Mouse (Mus musculus) stomach, embryonic 14.5 days (tissue): ENCODE results near the gene Ets2. TPM values are rescaled to one million over a fixed set of nuclear protein-coding genes. Genes with fewer than 3 reads are reported as not detected.
"Not testable (repeated sequence)": the region's sequence is repeated elsewhere in the genome, so short reads cannot be mapped to it uniquely, and the experiment has no call there.

Experiments used
- ATAC-seq: fragments of 200-750 bp; cut with Nextera tagmentation; 2 replicates; pipeline ENCODE4 v1.8.0; 2017; ENCODE audit warnings: low read depth, moderate TSS enrichment; ENCODE audit not compliant: insufficient number of reproducible peaks, insufficient read depth, low FRiP score
- H3K27ac ChIP-seq: fragments of 300-500 bp; sonication (generic); 2 replicates; pipeline ENCODE4 v1.5.1; 2014; ENCODE audit warnings: mild to moderate bottlenecking, low read length, moderate library complexity, mixed read lengths
- H3K27me3 ChIP-seq: fragments of 300-500 bp; sonication (generic); 2 replicates; pipeline ENCODE4 v1.6.1; 2014; ENCODE audit warnings: low read length, control low read depth, mixed read lengths; ENCODE audit not compliant: control insufficient read depth, insufficient read depth
- H3K36me3 ChIP-seq: fragments of 300-500 bp; sonication (generic); 2 replicates; pipeline ENCODE4 v1.6.1; 2014; ENCODE audit warnings: mild to moderate bottlenecking, control low read depth, low read length, moderate library complexity, mixed read lengths; ENCODE audit not compliant: control insufficient read depth, insufficient read depth
- H3K4me1 ChIP-seq: fragments of 300-500 bp; sonication (generic); 2 replicates; pipeline ENCODE4 v1.6.1; 2014; ENCODE audit warnings: low read length, control low read depth, mixed read lengths; ENCODE audit not compliant: control insufficient read depth, insufficient read depth
- H3K4me2 ChIP-seq: fragments of 300-500 bp; sonication (generic); replicated peaks from 2 replicates; pipeline ENCODE4 v1.6.1; 2014; ENCODE audit warnings: low read depth, low read length, control low read depth
- H3K4me3 ChIP-seq: fragments of 300-500 bp; sonication (generic); 2 replicates; pipeline ENCODE4 v1.5.1; 2014; ENCODE audit warnings: low read depth, low read length, control low read depth
- H3K9ac ChIP-seq: fragments of 300-500 bp; sonication (generic); replicated peaks from 2 replicates; pipeline ENCODE4 v1.6.1; 2014; ENCODE audit warnings: low read depth, mild to moderate bottlenecking, control low read depth, low read length, moderate library complexity, mixed read lengths
- H3K9me3 ChIP-seq: fragments of 300-500 bp; sonication (generic); 2 replicates; pipeline ENCODE4 v1.6.1; 2016; ENCODE audit warnings: low read depth, low read length, control low read depth; ENCODE audit not compliant: control insufficient read depth
- WGBS: fragments of 180-500 bp; shearing (Covaris S2); extraction: QIAGEN DNeasy Blood & Tissue Kit; methylation state at CpG from one replicate; pipeline ENCODE4 v1.1.7; 2014; 5-methylcytosine and 5-hydroxymethylcytosine counted together
- polyA plus RNA-seq: library from polyadenylated mRNA; unstranded; fragments of >200 nt; fragmentation: Nextera tagmentation; extraction: Ambion mirVana; gene quantifications from 2 replicates; pipeline ENCODE4 v1.2.1, GENCODE M21; 2014

The Ets2 gene
- polyA plus RNA-seq, 1 experiment from 2014 or later = 37.9 TPM

GRCm38 (mm10) chr16:95703958-95704357 is 2.1 kb downstream of the Ets2 start:
- Histone ChIP-seq H3K4me1 (peaks cover 24% of the 10 kb centered on the region), H3K27me3 (no peaks in the 10 kb centered on the region), H3K9ac (peak overlapping the region; percentile 22), H3K36me3 (peaks cover 11% of the 10 kb centered on the region), H3K27ac (0 out of 2 replicates have a peak overlapping the region, but pooled peaks have one; percentile 21), H3K4me2 (peak overlapping the region; percentile 73), H3K4me3 (peak overlapping the region; percentile 96), H3K9me3 (no peaks in the 10 kb centered on the region)
- no peak for ATAC-seq
- 35% methylated on average over 8 of the region's 8 CpGs for WGBS

DNA sequence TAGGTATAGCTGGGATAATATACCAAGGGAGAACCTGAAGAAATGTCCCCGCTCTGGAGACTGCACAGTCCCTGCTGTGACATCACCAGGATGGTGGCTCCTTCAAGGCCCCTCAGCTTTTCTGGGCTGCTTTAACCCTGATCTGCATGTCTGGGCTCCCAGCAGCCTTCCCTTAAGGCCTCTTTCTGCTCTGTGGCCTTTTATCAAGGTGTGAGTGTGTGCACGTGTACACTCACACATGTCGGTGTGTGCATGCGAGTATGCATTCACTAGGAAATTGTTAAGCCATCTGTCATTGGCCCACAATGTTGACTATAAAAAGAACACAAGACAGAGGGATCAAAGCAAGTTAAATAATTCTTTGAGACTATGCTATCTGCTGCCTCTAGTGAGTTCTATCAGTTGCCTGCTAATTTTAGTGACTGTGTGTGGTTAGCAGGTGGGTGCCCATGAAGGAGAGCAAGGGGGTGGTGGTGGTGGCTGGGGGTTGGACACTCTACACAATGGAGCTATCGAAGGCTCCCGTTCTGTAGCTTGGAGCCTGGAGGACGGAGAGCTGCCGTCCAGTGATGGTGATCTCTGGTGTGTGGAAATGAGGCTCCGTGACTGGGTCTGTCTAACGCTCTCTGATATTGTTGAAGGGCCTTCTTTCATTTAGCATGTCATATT is 2.9 kb downstream of the Ets2 start:
- no peaks in the 10 kb centered on the region for H3K9me3 ChIP-seq
- H3K4me3 ChIP-seq = peak overlapping the region; percentile 96
- H3K4me1 ChIP-seq = peaks cover 24% of the 10 kb centered on the region
- peak overlapping the region; percentile 73 for H3K4me2 ChIP-seq
- no peaks in the 10 kb centered on the region for H3K27me3 ChIP-seq
- no peak for ATAC-seq
- 0 out of 2 replicates have a peak overlapping the region, but pooled peaks have one; percentile 22 for H3K9ac ChIP-seq
- no peak overlapping the region for H3K27ac ChIP-seq
- peaks cover 17% of the 10 kb centered on the region for H3K36me3 ChIP-seq
- 73% methylated on average over 10 of the region's 10 CpGs for WGBS

- Histone ChIP-seq H3K4me1 (peaks cover 24% of the 10 kb centered on the region), H3K27me3 (no peaks in the 10 kb centered on the region), H3K36me3 (peaks cover 27% of the 10 kb centered on the region)
Measured at GRCm38 (mm10) chr16:95705771-95706170, 3.9 kb downstream of the Ets2 start.

GRCm38 (mm10) chr16:95708211-95709004 is 6.5 kb downstream of the Ets2 start:
- no peak for ATAC-seq
- no peaks in the 10 kb centered on the region for H3K9me3 ChIP-seq
- H3K4me2 ChIP-seq = no peak overlapping the region
- H3K4me1 ChIP-seq = peaks cover 24% of the 10 kb centered on the region
- WGBS = 64% methylated on average over 21 of the region's 21 CpGs
- no peak overlapping the region for H3K9ac ChIP-seq
- peak overlapping the region; percentile 58 for H3K27ac ChIP-seq
- no peaks in the 10 kb centered on the region for H3K27me3 ChIP-seq
- H3K4me3 ChIP-seq = no peak overlapping the region
- H3K36me3 ChIP-seq = peaks cover 45% of the 10 kb centered on the region

More at GRCm38 (mm10) chr16:95705771-95706170, 3.9 kb downstream of the Ets2 start:
- H3K9me3 ChIP-seq = no peaks in the 10 kb centered on the region
- no peak for ATAC-seq
- H3K9ac ChIP-seq = no peak overlapping the region
- 94% methylated on average over 6 of the region's 6 CpGs for WGBS
- no peak overlapping the region for H3K27ac ChIP-seq
- no peak overlapping the region for H3K4me3 ChIP-seq
- H3K4me2 ChIP-seq = no peak overlapping the region

DNA sequence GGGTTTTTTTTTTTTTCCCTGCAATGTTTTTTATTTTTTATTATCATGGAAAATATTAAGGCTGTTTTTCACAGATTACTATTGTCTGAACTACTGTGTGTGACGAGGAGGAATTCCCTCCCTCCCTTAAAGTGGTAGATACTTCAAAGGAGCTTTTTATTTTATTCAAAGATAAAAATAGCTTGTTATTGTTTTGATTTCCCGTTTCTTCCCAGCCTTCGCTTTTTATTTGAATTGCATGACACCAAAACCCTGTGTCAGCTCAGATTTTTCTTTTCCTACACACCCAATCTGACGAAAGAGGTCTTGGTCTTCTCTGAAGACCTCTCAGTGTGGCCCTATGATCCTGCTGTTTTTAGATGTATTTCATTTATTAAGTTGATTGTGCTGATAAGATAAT is 7.3 kb downstream of the Ets2 start:
- H3K4me3 ChIP-seq = no peak overlapping the region
- no peaks in the 10 kb centered on the region for H3K9me3 ChIP-seq
- H3K4me1 ChIP-seq = peaks cover 19% of the 10 kb centered on the region
- H3K4me2 ChIP-seq = no peak overlapping the region
- H3K27ac ChIP-seq = no peak overlapping the region
- WGBS = 73% methylated on average over 4 of the region's 4 CpGs
- no peaks in the 10 kb centered on the region for H3K27me3 ChIP-seq
- H3K9ac ChIP-seq = no peak overlapping the region
- peaks cover 50% of the 10 kb centered on the region for H3K36me3 ChIP-seq
- no peak for ATAC-seq

GRCm38 (mm10) chr16:95710129-95710528 is 8.3 kb downstream of the Ets2 start:
- Histone ChIP-seq H3K4me2 (no peak overlapping the region), H3K9me3 (no peaks in the 10 kb centered on the region), H3K4me1 (peaks cover 10% of the 10 kb centered on the region; the same call in 1 of the 2 replicates), H3K27me3 (no peaks in the 10 kb centered on the region), H3K4me3 (no peak overlapping the region), H3K9ac (no peak overlapping the region), H3K36me3 (peaks cover 59% of the 10 kb centered on the region), H3K27ac (no peak overlapping the region)
- ATAC-seq = no peak
- WGBS = 92% methylated on average over 6 of the region's 6 CpGs

- Histone ChIP-seq H3K27ac (no peak overlapping the region), H3K27me3 (no peaks in the 10 kb centered on the region), H3K4me3 (no peak overlapping the region), H3K9ac (no peak overlapping the region), H3K9me3 (no peaks in the 10 kb centered on the region), H3K36me3 (peaks cover 71% of the 10 kb centered on the region), H3K4me1 (peaks cover 10% of the 10 kb centered on the region; the same call in 1 of the 2 replicates), H3K4me2 (no peak overlapping the region)
- WGBS = 96% methylated on average over 10 of the region's 10 CpGs
- ATAC-seq = no peak
Measured at GRCm38 (mm10) chr16:95712121-95712520, 10.2 kb downstream of the Ets2 start.

- not testable (repeated sequence) for H3K4me2 ChIP-seq, H3K4me3 ChIP-seq, H3K9me3 ChIP-seq, H3K27ac ChIP-seq, H3K9ac ChIP-seq, H3K27me3 ChIP-seq, H3K4me1 ChIP-seq, ATAC-seq
- H3K36me3 ChIP-seq = peaks cover 80% of the 10 kb centered on the region
- 77% methylated on average over 2 of the region's 2 CpGs for WGBS
Measured at GRCm38 (mm10) chr16:95713077-95713476, 11.2 kb downstream of the Ets2 start.
